Mouse (Mus musculus): ENCODE measurements around the gene Acvr1c. TPM values are rescaled to one million over a fixed set of nuclear protein-coding genes. Genes with fewer than 3 reads are reported as not detected.
A peak's percentile ranks its signal among the peaks of the same experiment; 100 is the strongest.

Acvr1c gene
- polyA plus RNA-seq, 1 experiment from 2014 or later: 0.05 TPM

DNA sequence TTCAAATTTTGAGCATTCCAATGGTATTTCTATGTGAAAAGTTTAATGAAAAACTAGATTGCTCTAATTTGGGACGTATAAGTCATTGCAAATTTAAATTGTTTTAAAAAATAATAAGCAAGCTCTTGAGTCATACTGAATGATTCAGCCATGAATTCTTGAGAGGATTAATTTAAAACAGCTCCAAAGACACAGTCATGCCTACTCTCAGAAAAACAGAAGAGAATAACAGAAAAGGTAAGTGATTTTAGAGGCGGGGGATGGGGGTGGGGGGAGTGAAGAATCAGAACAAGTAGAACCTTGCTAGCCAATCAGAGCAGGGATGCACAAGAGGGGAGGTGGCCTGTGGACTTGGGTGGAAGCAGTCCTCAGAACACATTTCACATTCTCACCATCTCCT is 7.0 kb downstream of the Acvr1c start:
- Histone ChIP-seq H3K27ac (no peak overlapping the region), H3K4me2 (no peak overlapping the region), H3K9me3 (no peaks in the 10 kb centered on the region), H3K36me3 (no peaks in the 10 kb centered on the region), H3K4me1 (no peaks in the 10 kb centered on the region), H3K4me3 (no peak overlapping the region), H3K27me3 (peaks cover 8% of the 10 kb centered on the region; the same call in 1 of the 2 replicates), H3K9ac (no peak overlapping the region)
- ATAC-seq (ENCODE audit: insufficient number of reproducible peaks, low FRiP score, low TSS enrichment, low read depth): no peak
- 74% methylated on average over 2 of the region's 2 CpGs for whole genome bisulfite sequencing

DNA sequence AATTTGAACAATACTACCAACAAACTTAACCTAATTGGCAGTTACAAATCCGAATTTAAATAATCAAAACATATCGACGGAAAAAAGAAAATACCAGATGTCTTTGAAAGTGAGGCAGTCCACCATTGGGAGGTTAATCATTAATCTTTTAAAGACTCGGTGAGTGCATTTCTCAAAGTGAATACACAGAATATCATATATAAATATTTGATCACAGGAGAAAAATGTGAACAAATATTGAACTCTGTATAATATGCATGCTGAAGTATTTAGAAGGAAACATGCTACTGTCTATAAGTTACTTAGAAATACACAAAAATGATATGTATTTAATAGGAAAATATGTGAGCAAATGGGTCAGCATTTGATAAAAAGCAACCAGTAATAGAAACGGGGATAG is 21.0 kb downstream of the Acvr1c start:
- 86% methylated on average over 5 of the region's 5 CpGs for WGBS
- H3K4me3 ChIP-seq: no peak overlapping the region
- no peaks in the 10 kb centered on the region for H3K36me3 ChIP-seq
- no peaks in the 10 kb centered on the region for H3K9me3 ChIP-seq
- no peak overlapping the region for H3K9ac ChIP-seq
- no peak overlapping the region for H3K4me2 ChIP-seq
- H3K27me3 ChIP-seq: no peaks in the 10 kb centered on the region
- no peaks in the 10 kb centered on the region for H3K4me1 ChIP-seq
- no peak overlapping the region for H3K27ac ChIP-seq
- ATAC-seq (ENCODE audit: insufficient number of reproducible peaks, low FRiP score, low TSS enrichment, low read depth): no peak

DNA sequence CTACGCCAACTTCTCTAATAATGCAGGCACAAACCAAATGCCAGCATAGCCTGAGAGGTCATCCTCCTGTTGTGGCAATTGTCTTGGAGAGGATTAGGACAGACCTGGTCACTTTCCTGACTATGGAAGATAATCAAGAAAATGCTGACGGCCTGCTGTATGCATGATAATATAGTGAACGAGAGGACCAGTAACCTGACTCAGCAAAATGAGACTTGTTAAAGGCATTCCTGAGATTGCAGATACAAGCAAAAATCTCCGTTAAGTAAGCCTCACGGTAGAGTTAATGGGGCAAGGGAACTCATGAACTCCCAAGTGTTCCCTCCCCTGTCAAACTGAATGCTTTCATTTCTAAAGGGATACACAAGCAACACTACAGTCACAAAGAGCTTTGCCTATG is 28.1 kb downstream of the Acvr1c start:
- Histone ChIP-seq H3K27me3 (no peaks in the 10 kb centered on the region), H3K4me1 (peaks cover under 1% of the 10 kb centered on the region), H3K4me2 (no peak overlapping the region), H3K27ac (no peak overlapping the region), H3K9ac (no peak overlapping the region), H3K36me3 (no peaks in the 10 kb centered on the region), H3K9me3 (no peaks in the 10 kb centered on the region), H3K4me3 (no peak overlapping the region)
- WGBS: 67% methylated on average over 5 of the region's 5 CpGs
- no peak for ATAC-seq (ENCODE audit: insufficient number of reproducible peaks, low FRiP score, low TSS enrichment, low read depth)

DNA sequence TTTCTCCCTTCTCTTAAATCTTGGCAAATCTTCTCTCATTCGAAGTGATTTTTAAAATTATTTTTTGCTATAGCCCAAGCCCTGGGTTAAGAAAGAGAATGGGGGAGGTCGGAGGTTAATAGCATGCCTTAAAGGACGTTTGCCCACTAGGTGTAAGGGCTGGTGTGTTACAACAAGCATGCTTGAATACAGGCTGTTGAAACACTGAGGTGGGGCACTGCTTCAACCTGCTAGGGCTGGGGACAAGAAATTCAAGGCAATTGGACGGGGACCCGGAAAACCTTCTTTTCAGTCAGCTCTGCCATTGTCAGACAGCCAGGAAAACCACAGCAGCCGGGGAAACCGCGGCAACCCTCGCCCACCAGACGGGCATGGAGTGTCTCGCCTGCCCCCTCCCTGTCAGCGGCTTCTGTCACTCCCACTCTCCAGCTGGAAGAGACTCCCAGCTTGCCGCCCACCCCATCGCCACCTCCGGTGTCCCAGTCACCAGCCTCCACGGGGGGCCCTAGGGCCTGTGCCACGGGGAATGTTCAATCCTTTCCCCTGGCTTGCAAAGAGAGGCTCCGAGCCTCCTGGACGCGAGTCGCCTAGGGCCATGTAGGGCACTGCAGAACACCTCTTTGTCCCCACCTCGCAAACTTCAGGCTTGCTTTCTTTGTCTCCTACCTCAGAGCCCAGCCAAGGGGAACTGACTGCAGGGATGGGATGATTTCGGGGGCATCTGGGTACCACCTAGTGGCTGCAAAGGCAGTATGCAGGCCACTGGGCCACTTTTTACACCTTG is 33.4 kb downstream of the Acvr1c start:
- H3K4me1 ChIP-seq: peaks cover 7% of the 10 kb centered on the region
- ATAC-seq (ENCODE audit: insufficient number of reproducible peaks, low FRiP score, low TSS enrichment, low read depth): no peak
- H3K27me3 ChIP-seq: no peaks in the 10 kb centered on the region
- peak overlapping the region; percentile 67 for H3K4me2 ChIP-seq
- H3K4me3 ChIP-seq: peak overlapping the region; percentile 38
- no peaks in the 10 kb centered on the region for H3K9me3 ChIP-seq
- no peak overlapping the region for H3K27ac ChIP-seq
- no peaks in the 10 kb centered on the region for H3K36me3 ChIP-seq
- 16% methylated on average over 23 of the region's 23 CpGs for WGBS
- peak overlapping the region; percentile 26; the same call in 1 of the 2 replicates for H3K9ac ChIP-seq

DNA sequence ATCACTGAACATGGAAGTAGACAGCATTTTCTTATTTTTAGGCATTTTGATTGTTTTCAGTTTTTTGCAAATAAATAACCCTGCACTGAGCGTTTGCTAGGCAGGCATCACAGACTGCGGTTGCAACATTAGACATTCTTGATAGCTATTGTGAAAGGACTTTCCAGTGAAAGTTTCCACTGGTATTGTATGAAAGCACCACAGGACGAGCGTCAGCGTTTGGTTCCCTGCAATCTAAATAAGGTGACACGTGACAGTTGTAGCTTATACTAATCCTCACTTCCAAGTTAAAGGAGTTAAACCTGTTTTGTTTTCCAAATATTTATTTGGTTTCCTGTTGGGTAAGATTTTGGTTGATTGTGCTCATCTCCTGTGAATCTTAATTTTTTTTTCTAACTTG is 34.4 kb downstream of the Acvr1c start:
- Histone ChIP-seq H3K4me2 (no peak overlapping the region), H3K36me3 (no peaks in the 10 kb centered on the region), H3K9me3 (no peaks in the 10 kb centered on the region), H3K27ac (no peak overlapping the region), H3K27me3 (no peaks in the 10 kb centered on the region), H3K9ac (no peak overlapping the region), H3K4me1 (peaks cover 7% of the 10 kb centered on the region), H3K4me3 (no peak overlapping the region)
- 85% methylated on average over 6 of the region's 6 CpGs for WGBS
- no peak for ATAC-seq (ENCODE audit: insufficient number of reproducible peaks, low FRiP score, low TSS enrichment, low read depth)

DNA sequence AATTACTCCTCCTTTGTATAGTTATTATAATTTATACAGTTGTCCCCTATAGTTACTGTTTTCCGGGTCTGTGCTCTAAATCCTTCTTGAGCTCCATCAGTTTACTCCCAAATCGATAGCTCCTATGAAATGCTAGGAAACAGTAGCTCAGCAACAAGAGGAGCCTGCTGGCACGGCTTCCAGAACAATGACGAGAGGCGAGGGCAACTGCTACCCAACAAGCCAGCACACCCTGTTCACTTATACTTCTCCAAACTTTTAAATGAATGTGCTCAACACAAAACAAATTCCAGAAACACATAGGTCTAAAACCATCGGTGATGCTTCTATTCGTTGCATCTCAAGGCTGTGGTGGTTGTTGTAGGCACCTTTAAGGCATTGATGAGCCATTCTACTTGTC is 41.5 kb downstream of the Acvr1c start:
- no peak overlapping the region for H3K9ac ChIP-seq
- H3K4me3 ChIP-seq: no peak overlapping the region
- no peak for ATAC-seq (ENCODE audit: insufficient number of reproducible peaks, low FRiP score, low TSS enrichment, low read depth)
- no peaks in the 10 kb centered on the region for H3K36me3 ChIP-seq
- 89% methylated on average over 7 of the region's 7 CpGs for WGBS
- H3K27ac ChIP-seq: no peak overlapping the region
- H3K4me1 ChIP-seq: no peaks in the 10 kb centered on the region
- no peak overlapping the region for H3K4me2 ChIP-seq
- no peaks in the 10 kb centered on the region for H3K27me3 ChIP-seq
- H3K9me3 ChIP-seq: no peaks in the 10 kb centered on the region

DNA sequence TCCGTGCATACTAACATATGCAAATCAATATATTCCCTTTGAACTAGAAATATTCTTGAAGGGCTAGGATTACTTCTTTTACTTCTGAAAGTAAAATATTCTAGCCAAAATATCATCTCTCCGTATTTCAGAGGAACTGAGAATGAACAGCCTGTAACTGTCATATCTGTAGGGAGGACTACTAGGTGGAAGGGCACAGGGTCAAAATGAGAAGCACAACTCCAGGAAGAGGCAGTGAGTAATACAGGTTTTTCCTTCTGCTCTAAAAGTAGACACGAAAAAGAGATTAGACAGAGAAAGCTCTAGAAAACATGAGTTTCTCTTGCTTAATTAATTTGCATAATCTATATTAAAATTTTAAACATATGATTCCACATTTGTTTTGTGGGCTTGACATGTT is 48.0 kb downstream of the Acvr1c start:
- no peaks in the 10 kb centered on the region for H3K36me3 ChIP-seq
- no peaks in the 10 kb centered on the region for H3K9me3 ChIP-seq
- no peaks in the 10 kb centered on the region for H3K4me1 ChIP-seq
- H3K27me3 ChIP-seq: no peaks in the 10 kb centered on the region
- no peak overlapping the region for H3K4me3 ChIP-seq
- H3K9ac ChIP-seq: no peak overlapping the region
- no peak overlapping the region for H3K27ac ChIP-seq
- no peak for ATAC-seq (ENCODE audit: insufficient number of reproducible peaks, low FRiP score, low TSS enrichment, low read depth)
- H3K4me2 ChIP-seq: no peak overlapping the region
- 75% methylated on average over 3 of the region's 3 CpGs for WGBS

DNA sequence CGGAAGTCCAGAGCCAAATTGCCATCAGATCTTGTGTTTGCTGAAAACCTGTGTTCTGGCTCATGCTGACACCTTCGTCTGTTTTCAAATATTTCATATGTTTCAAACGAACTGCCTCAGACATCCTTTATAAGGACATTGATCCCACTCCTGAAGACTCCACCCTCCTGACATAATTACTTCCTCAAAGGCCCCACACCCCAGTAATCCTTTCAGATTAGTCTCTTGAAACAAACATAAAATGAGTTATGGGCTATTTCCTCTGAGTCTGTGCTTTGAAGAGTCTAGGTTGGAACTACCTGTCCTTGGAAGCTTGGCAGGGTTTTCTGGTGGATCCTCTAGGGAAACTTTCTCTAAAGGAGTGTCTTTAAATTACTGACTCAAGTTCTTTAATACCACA is 53.2 kb downstream of the Acvr1c start:
- Histone ChIP-seq H3K36me3 (no peaks in the 10 kb centered on the region), H3K27me3 (no peaks in the 10 kb centered on the region), H3K9me3 (no peaks in the 10 kb centered on the region), H3K4me3 (no peak overlapping the region), H3K4me2 (no peak overlapping the region), H3K27ac (no peak overlapping the region), H3K9ac (no peak overlapping the region), H3K4me1 (no peaks in the 10 kb centered on the region)
- ATAC-seq (ENCODE audit: insufficient number of reproducible peaks, low FRiP score, low TSS enrichment, low read depth): no peak
- WGBS: 55% methylated on average over 3 of the region's 3 CpGs

DNA sequence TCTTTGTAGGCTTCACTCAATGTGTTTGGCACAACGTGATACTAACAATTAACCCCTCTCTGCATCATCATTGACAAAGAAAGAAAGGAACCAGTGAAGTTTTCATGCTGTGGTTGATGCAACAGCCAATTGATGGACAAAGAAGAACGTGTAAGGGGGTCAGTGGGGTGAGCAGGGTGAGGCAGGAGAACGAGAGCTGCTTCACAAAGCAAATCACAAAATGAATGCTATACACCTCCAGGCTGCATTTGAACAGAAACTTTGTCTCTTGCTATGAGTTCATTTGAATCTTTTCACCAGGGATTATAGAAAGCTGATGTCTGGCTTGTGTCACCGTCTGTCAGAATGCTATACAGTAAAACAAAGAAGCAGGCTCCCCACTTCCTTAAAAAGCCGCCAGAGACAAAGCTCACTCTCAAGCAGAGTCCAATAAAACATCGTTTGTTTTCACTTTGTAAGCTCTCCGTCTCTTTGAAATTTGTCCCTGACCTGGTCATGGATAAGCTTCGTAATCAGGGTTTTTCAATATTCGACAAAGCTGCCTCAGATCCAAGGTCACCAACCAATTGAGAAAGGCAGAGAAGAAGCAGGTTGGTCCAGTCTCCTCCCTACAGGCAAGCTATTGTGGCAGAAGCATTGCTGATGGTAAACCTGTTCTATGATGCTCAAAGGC is 67.8 kb downstream of the Acvr1c start:
- Histone ChIP-seq H3K9me3 (no peaks in the 10 kb centered on the region), H3K36me3 (no peaks in the 10 kb centered on the region), H3K9ac (no peak overlapping the region), H3K4me3 (no peak overlapping the region), H3K4me1 (no peaks in the 10 kb centered on the region), H3K4me2 (no peak overlapping the region), H3K27me3 (no peaks in the 10 kb centered on the region), H3K27ac (no peak overlapping the region)
- WGBS: 38% methylated on average over 9 of the region's 9 CpGs
- no peak for ATAC-seq (ENCODE audit: insufficient number of reproducible peaks, low FRiP score, low TSS enrichment, low read depth)

DNA sequence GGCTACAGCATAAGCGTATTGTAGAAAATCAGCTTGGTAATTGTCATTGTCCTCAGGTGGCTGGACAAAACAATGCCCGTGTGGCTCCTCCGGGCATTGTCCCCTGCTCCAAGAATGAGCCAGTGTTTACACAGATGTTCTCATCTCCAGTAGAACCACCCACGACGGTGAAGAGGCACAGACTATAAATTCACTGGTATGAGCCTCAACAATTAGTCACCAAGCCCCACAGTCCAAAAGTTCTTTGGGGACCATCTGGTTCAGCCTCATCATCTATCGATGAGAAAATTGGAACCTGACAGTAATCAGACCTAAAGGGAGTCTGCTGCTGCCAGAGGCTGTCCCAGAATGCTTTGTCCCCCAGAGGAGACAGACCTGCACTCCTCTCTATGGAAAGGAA is 68.4 kb downstream of the Acvr1c start:
- Histone ChIP-seq H3K4me3 (no peak overlapping the region), H3K27me3 (no peaks in the 10 kb centered on the region), H3K4me2 (no peak overlapping the region), H3K9ac (no peak overlapping the region), H3K36me3 (no peaks in the 10 kb centered on the region), H3K4me1 (no peaks in the 10 kb centered on the region), H3K9me3 (no peaks in the 10 kb centered on the region), H3K27ac (no peak overlapping the region)
- WGBS: 73% methylated on average over 6 of the region's 6 CpGs
- ATAC-seq (ENCODE audit: insufficient number of reproducible peaks, low FRiP score, low TSS enrichment, low read depth): no peak

DNA sequence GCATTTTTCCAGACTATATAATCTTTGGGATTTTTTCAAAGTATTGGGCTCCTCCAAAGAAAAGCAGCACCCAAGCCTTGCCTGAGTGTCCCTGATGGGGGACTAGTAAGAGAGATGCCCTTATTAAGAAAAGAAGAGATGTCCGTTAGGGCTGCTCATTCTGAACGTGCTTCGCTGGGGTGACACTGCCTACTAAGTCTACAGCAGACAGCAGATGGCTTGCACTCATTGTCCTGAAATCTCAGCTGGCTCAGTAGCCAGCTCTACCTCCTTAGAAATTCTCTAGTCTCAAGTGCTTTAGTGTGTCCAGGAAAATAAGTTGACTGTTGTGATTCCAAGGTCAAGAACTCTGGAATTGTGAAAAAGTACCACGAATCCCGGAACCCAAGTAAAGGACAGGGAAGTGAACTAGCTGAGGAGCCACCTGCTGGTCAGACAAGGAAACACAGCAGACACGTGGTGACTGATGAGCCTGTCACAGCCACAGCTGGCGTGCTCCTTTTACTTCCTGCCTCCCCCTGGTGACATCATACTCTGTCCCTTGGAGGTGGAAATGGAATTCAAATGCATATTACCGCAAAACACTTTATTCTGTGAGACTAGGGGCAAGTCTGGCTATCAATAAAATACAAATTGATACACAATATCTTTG is 75.3 kb downstream of the Acvr1c start:
- no peaks in the 10 kb centered on the region for H3K27me3 ChIP-seq
- H3K27ac ChIP-seq: no peak overlapping the region
- H3K4me3 ChIP-seq: no peak overlapping the region
- WGBS: 53% methylated on average over 8 of the region's 8 CpGs
- no peaks in the 10 kb centered on the region for H3K36me3 ChIP-seq
- H3K4me2 ChIP-seq: no peak overlapping the region
- no peak for ATAC-seq (ENCODE audit: insufficient number of reproducible peaks, low FRiP score, low TSS enrichment, low read depth)
- H3K4me1 ChIP-seq: no peaks in the 10 kb centered on the region
- H3K9me3 ChIP-seq: no peaks in the 10 kb centered on the region
- H3K9ac ChIP-seq: no peak overlapping the region

DNA sequence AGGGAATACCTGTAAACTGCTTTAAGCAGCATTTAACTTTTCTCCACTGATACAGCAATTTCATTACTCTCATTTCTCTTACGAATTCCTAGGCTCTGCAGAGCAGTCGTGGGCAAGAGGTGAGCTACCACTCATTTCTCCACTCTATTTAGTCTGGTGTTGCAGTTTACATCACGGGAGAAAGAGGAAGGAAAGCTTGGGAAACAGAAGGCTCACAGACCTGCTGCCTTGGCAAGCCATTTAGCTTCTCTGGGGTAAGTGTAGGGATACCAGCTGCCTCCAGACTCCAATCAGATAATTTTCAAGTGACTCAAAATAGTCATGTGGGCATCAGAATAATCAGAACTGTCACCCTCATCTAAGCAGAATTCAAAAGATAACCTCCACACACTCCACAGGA is 76.6 kb downstream of the Acvr1c start:
- Histone ChIP-seq H3K4me2 (no peak overlapping the region), H3K9me3 (no peaks in the 10 kb centered on the region), H3K4me1 (no peaks in the 10 kb centered on the region), H3K36me3 (no peaks in the 10 kb centered on the region), H3K9ac (no peak overlapping the region), H3K27ac (no peak overlapping the region), H3K27me3 (no peaks in the 10 kb centered on the region), H3K4me3 (no peak overlapping the region)
- no peak for ATAC-seq (ENCODE audit: insufficient number of reproducible peaks, low FRiP score, low TSS enrichment, low read depth)
- 66% methylated on average over 3 of the region's 3 CpGs for WGBS
